Mouse (Mus musculus): ENCODE data around the gene Srsf7.

DNA sequence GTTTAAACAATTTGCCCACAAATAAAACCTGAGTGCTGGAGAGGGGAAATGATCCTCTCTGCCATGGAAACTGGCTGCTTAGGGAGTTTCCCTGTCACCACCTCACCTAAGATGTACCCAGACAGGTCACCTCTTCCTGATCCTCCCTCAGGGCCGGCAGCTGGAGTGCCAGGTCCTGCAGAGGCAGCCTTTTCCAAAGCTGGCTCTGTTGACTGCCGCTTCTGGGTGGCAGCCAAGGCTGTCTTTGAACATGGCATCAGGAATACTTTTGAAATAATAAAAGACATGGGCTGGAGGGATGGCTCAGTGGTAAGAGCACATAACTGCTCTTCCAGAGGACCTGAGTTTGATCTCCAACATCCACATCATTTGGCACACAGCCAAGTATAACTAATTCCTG, 22.3 kb upstream of the Srsf7 start:
- TF ChIP-seq HCFC1 (IDR thresholded peaks at IDR 0.05; ENCODE audit: borderline replicate concordance, insufficient read depth, low read length) (no peak), ZC3H11A (IDR thresholded peaks at IDR 0.05; ENCODE audit: borderline replicate concordance, low read depth, low read length) (no peak), MAFK (IDR thresholded peaks at IDR 0.05; ENCODE audit: insufficient read depth, low read depth, low read length) (no peak)
